Mouse (Mus musculus) limb, embryonic 11.5 days (tissue): Measurements from ENCODE around the gene Hdac4. TPM values are rescaled to one million over a fixed set of nuclear protein-coding genes. Genes with fewer than 3 reads are reported as not detected.

Source experiments
- ATAC-seq: fragments of 200-750 bp; cut with Nextera tagmentation; 2 replicates; pipeline ENCODE4 v1.8.0; 2017; ENCODE audit warnings: low read depth; ENCODE audit not compliant: insufficient number of reproducible peaks, low FRiP score, low TSS enrichment
- DNase-seq: peaks from one replicate; pipeline ENCODE4 v3.0.0-alpha.2; 2015; ENCODE audit warnings: low spot score
- H3K27ac ChIP-seq: fragments of 300-500 bp; sonication (generic); replicated peaks from 2 replicates; pipeline ENCODE4 v1.5.1; 2014; ENCODE audit warnings: low read depth, mild to moderate bottlenecking, low read length
- H3K27me3 ChIP-seq: fragments of 300-500 bp; sonication (generic); 2 replicates; pipeline ENCODE4 v1.6.1; 2014; ENCODE audit warnings: mild to moderate bottlenecking, low read length, mixed read lengths; ENCODE audit not compliant: control insufficient read depth, insufficient read depth
- H3K36me3 ChIP-seq: fragments of 300-500 bp; sonication (generic); 2 replicates; pipeline ENCODE4 v1.6.1; 2014; ENCODE audit warnings: mild to moderate bottlenecking, low read length, moderate library complexity, mixed read lengths; ENCODE audit not compliant: control insufficient read depth, insufficient read depth
- H3K4me1 ChIP-seq: fragments of 300-500 bp; sonication (generic); 2 replicates; pipeline ENCODE4 v1.6.1; 2014; ENCODE audit warnings: low read length, mixed read lengths; ENCODE audit not compliant: control insufficient read depth, insufficient read depth
- H3K4me2 ChIP-seq: fragments of 300-500 bp; sonication (generic); 2 replicates; pipeline ENCODE4 v1.6.1; 2014; ENCODE audit warnings: low read depth, mild to moderate bottlenecking, moderate library complexity; ENCODE audit not compliant: severe bottlenecking
- H3K4me3 ChIP-seq: fragments of 300-500 bp; sonication (generic); 2 replicates; pipeline ENCODE4 v1.5.1; 2014; ENCODE audit warnings: low read depth, low read length
- H3K9ac ChIP-seq: fragments of 300-500 bp; sonication (generic); 2 replicates; pipeline ENCODE4 v1.6.1; 2014; ENCODE audit warnings: mild to moderate bottlenecking, low read length
- H3K9me3 ChIP-seq: fragments of 300-500 bp; sonication (generic); 2 replicates; pipeline ENCODE4 v1.6.1; 2016; ENCODE audit warnings: low read length; ENCODE audit not compliant: control insufficient read depth
- WGBS: fragments of 180-500 bp; shearing (Covaris S2); extraction: QIAGEN DNeasy Blood & Tissue Kit; methylation state at CpG from one replicate; pipeline ENCODE4 v1.1.7; 2014; 5-methylcytosine and 5-hydroxymethylcytosine counted together
- polyA plus RNA-seq: library from polyadenylated mRNA; unstranded; fragments of >200 nt; fragmentation: Nextera tagmentation; extraction: Ambion mirVana; gene quantifications from 2 replicates; pipeline ENCODE4 v1.2.1, GENCODE M21; 2014

Hdac4 gene
- polyA plus RNA-seq, 1 experiment from 2014 or later = 24.2 TPM

DNA sequence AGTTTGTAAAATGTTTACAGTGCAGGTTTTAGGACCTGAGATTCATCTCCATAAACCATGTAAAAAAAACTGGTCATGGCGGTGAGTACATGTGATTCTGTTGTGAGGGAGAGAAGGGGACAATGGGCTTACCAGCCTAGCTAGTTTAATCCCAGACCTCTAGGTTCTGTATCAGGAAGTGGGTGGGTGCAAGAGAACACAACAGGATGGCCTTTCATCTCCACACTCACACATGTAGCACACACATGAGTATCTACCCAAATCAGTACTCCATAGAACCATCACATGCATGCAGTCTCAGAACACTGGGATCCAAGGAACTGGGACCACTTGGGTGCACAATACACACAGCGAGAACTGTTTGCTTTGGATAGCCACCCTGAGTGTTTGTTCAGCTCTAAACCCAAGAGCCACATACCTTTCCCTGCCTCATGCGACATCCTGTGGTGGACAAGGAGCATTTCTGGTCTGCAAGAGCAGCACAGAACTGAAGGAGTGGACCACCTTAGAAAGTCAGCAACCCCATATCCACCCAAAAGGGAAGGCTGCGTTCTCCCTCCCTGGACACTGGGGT lies 143.9 kb downstream of the Hdac4 start:
- Histone ChIP-seq H3K4me1 (no peaks in the 10 kb centered on the region), H3K4me3 (no peak overlapping the region), H3K27ac (no peak overlapping the region), H3K9ac (no peak overlapping the region), H3K4me2 (no peak overlapping the region), H3K27me3 (no peaks in the 10 kb centered on the region), H3K9me3 (no peaks in the 10 kb centered on the region), H3K36me3 (no peaks in the 10 kb centered on the region)
- 95% methylated on average over 4 of the region's 4 CpGs for WGBS
- DNase-seq (no peak), ATAC-seq (no peak)

DNA sequence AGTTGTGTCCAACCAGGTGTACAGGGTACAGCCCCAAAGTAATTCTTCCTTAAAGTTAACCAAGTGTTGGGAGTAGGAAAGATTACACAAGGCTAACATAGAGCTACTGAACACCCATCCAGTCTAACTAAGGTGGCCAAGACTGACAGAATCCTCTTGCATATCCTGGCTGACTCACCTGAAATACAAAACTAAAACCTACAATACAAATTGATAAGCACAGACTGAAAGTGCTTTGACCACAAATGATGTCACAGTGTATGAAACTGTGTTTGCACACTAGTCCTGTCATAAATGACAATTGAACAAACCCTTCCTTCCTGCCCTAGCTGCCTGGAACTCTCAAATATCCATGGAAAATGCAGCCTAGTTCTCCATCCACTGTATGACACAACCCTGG lies 144.5 kb downstream of the Hdac4 start:
- Histone ChIP-seq H3K9me3 (no peaks in the 10 kb centered on the region), H3K4me2 (no peak overlapping the region), H3K4me3 (no peak overlapping the region), H3K27me3 (no peaks in the 10 kb centered on the region), H3K4me1 (no peaks in the 10 kb centered on the region), H3K9ac (no peak overlapping the region), H3K36me3 (no peaks in the 10 kb centered on the region), H3K27ac (no peak overlapping the region)
- no peak for ATAC-seq
- no peak for DNase-seq

DNA sequence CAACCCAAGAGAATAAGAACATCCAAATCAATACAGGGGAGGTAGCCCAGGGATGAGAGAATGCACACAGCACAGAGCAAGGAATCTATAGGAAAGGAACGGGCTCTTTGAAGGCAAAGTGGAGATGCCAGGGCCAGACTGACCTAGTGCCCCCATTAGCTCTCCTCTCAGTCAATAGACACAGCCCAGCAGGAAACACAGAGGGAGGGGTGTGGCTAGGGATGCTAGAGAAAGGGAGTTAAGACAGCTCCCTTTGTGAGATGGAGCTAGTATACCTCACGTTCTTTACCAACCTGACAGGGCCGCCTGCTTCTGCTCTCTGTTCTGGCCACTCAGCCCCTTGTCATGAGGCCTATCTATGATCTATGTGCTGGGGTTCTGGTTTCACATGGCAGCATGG lies 144.9 kb downstream of the Hdac4 start:
- H3K27ac ChIP-seq = no peak overlapping the region
- no peak overlapping the region for H3K4me3 ChIP-seq
- ATAC-seq (no peak), DNase-seq (no peak)
- H3K4me2 ChIP-seq = no peak overlapping the region
- 34% methylated on average over 3 of the region's 3 CpGs for WGBS
- H3K4me1 ChIP-seq = no peaks in the 10 kb centered on the region
- no peaks in the 10 kb centered on the region for H3K36me3 ChIP-seq
- H3K9ac ChIP-seq = no peak overlapping the region
- no peaks in the 10 kb centered on the region for H3K27me3 ChIP-seq
- H3K9me3 ChIP-seq = no peaks in the 10 kb centered on the region

DNA sequence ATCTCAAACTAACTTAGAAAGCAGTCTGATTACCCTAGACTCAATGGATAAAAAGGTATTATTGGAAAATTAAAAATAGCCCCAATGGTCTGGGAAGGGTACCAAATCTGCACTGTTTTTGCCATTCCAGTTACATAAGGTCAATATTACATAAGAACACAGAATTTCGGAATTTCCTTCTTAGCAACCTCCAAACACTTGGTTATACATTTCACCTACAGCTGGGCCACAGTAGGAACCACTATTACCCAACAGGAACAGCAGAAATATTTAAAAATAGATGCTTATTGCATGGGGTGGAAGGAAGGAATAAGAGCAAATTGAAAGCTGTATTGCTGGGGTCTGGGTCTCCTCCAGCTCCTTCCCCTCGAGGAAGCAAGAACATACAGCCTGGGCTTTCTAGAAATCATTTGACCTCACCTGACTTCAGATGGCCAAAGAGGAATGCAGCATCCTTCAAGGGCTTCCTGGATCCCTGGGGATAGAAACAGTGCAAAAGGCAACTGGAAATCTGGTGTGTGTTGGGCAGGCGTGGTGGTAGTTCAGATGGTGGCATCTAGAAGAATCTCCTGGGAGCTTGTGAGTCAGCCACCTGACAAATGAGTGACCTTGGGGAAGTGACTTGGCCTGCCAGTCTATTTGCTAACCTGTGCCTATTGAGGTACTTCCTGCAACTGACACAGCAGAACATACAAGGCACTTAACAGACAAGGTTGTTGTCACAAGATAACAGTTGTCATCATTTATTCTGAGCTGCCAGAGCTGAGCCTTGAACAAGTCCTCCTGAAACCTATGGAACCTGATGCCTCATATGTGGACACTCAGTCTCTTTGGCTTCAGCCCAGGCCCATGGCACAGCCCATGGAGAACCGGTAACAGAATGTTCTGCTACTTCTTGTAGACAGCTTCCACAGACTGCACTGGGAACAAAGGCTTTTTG lies 146.8 kb downstream of the Hdac4 start:
- H3K36me3 ChIP-seq = no peaks in the 10 kb centered on the region
- H3K4me1 ChIP-seq = no peaks in the 10 kb centered on the region
- H3K27me3 ChIP-seq = no peaks in the 10 kb centered on the region
- DNase-seq (no peak), ATAC-seq (no peak)
- no peak overlapping the region for H3K27ac ChIP-seq
- no peak overlapping the region for H3K4me3 ChIP-seq
- H3K4me2 ChIP-seq = no peak overlapping the region
- H3K9me3 ChIP-seq = no peaks in the 10 kb centered on the region
- H3K9ac ChIP-seq = no peak overlapping the region
- 89% methylated on average over 4 of the region's 4 CpGs for whole genome bisulfite sequencing

DNA sequence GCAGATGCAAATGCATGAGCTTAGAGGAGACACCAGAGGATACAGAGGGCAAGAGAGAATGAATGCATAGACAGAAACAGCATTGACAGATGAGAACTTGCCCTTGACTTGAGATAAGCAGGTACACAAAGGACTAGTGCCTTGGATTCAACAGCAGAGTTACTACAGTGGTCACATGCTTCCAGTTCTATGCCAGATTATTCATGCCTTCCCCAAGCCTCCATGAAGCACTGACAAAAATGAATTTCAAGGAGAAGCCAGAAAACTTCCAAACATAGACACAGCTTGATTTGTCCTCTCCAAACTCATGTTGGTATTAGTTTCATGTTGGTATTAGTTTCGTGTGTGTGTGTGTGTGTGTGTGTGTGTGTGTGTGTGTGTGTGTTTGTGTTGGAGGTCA lies 149.8 kb downstream of the Hdac4 start:
- Histone ChIP-seq H3K27me3 (no peaks in the 10 kb centered on the region), H3K4me2 (no peak overlapping the region), H3K9ac (no peak overlapping the region), H3K9me3 (no peaks in the 10 kb centered on the region), H3K27ac (no peak overlapping the region), H3K4me3 (no peak overlapping the region), H3K36me3 (no peaks in the 10 kb centered on the region), H3K4me1 (no peaks in the 10 kb centered on the region)
- DNase-seq (no peak), ATAC-seq (no peak)
- 79% methylated on average over 1 of the region's 1 CpGs for WGBS

DNA sequence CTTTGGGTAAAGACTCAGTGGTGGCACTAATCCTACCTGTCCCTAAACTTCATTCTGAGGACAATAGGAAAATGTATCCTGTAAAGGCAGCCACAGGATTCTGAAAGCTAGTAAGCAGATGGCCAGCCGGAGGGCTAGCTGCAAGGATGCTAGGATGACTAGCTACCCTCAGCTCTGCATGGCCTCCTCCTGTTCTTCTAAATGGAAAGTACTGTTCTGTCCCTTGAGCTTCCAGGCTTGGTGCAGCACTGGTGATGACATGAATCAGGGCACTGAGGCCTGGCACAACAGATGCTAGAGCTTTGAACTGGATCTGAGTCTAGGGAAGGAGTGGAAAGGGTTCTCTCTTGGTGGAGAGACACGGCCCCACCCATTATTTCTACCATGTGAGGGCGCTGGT lies 150.6 kb downstream of the Hdac4 start:
- DNase-seq (no peak), ATAC-seq (no peak)
- no peak overlapping the region for H3K4me3 ChIP-seq
- no peaks in the 10 kb centered on the region for H3K4me1 ChIP-seq
- H3K9me3 ChIP-seq = no peaks in the 10 kb centered on the region
- no peaks in the 10 kb centered on the region for H3K27me3 ChIP-seq
- no peak overlapping the region for H3K9ac ChIP-seq
- H3K36me3 ChIP-seq = no peaks in the 10 kb centered on the region
- 84% methylated on average over 3 of the region's 3 CpGs for WGBS
- no peak overlapping the region for H3K27ac ChIP-seq
- H3K4me2 ChIP-seq = no peak overlapping the region

DNA sequence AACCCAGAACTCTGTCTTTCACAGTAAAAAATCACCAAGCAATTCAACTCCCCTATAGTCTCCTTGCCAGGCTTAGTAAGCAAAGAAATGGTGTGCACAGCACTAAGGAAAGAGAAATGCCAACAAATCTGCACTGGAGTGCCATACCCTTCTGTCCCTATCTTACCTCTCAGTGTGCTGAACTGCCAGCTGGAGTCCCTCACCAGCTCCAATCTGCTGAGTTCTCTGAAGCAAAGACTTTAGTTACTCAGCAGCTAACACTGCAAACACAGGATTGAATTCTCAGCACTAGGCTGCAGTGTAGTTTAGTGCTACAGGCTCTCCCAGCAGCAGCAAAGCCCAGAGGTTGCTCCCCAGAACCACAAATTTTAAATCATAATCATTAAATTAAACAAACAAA lies 151.5 kb downstream of the Hdac4 start:
- DNase-seq (no peak), ATAC-seq (no peak)
- Histone ChIP-seq H3K27me3 (no peaks in the 10 kb centered on the region), H3K4me3 (no peak overlapping the region), H3K4me2 (no peak overlapping the region), H3K9me3 (no peaks in the 10 kb centered on the region), H3K36me3 (no peaks in the 10 kb centered on the region), H3K9ac (no peak overlapping the region), H3K4me1 (no peaks in the 10 kb centered on the region), H3K27ac (no peak overlapping the region)

DNA sequence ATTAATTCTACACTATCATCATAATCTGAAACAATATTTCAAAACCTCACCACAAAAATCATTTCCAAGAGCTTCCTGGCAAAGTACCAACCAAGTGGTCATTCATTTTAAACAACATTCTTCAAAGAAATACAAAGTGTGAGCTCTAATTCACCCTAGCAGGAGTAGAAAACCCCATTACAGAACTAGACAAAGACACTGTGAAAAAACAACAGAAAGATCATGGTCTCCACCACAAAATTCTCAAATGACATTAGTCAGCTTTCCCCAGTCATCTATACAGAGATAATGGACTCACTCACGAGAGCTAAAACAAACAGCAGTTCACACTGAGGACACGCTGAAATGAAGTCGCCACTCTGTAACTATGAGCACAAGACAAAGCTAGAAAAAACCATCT lies 153.4 kb downstream of the Hdac4 start:
- WGBS = 77% methylated on average over 3 of the region's 3 CpGs
- no peak overlapping the region for H3K27ac ChIP-seq
- DNase-seq (no peak), ATAC-seq (no peak)
- H3K4me2 ChIP-seq = no peak overlapping the region
- H3K27me3 ChIP-seq = no peaks in the 10 kb centered on the region
- H3K36me3 ChIP-seq = no peaks in the 10 kb centered on the region
- H3K9ac ChIP-seq = no peak overlapping the region
- no peaks in the 10 kb centered on the region for H3K4me1 ChIP-seq
- no peaks in the 10 kb centered on the region for H3K9me3 ChIP-seq
- H3K4me3 ChIP-seq = no peak overlapping the region
